Mouse (Mus musculus) adrenal gland, postnatal 0 days (tissue): Measurements from ENCODE around the gene Ramac. TPM values are rescaled to one million over a fixed set of nuclear protein-coding genes. Genes with fewer than 3 reads are reported as not detected.

Experiments used
- polyA plus RNA-seq: library from polyadenylated mRNA; unstranded; fragments of >200 nt; fragmentation: Nextera tagmentation; extraction: Ambion mirVana; gene quantifications from 2 replicates; pipeline ENCODE4 v1.2.1, GENCODE M21; 2015

The Ramac gene
- 168 and 170 TPM in 2 replicates for polyA plus RNA-seq

DNA sequence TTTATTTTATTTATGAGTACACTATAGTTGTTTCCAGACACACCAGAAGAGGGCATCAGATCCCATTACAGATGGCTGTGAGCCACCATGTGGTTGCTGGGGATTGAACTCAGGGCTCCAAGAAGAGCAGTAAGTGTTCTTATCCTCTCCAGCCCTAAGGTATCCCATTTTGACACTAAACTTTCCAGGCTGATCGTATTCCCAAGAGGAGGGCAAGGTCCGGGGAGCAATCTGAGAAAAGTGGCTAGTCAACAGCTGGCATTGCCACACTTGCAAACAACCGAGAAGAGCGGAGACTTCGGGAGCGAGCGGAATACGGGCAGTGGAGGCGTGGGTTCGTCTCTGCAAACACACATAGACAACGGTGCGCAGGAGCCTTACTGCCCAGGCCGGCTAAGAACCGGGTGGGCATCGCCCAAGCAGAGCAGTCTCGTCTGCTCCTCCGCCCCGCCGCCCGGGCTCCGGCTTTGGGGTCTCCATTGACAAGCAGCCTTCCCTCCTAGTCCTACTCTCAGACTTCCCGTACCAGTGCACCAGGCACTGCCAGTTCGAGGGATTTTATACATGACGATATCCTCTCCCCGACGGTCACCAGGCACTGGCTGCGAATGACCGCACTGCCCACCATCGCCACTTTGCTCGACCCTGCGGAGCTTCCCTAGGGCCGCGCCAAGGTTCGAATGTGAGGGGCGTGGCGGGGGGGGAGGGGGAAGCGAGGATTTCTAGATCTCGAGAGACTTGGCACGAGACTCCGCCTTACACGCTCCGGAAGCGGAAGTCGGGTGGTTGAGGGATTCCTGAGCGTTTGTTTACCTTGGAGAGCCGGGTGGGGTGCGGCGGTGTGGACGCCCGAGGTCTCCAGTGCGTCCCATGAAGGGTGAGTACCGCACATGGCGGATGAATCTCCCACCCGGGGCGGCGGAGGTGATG, at the start of gene Ramac:
Gene Ramac, plus strand, starts transcription at position 746 of the 930 bp plus-strand sequence.

DNA sequence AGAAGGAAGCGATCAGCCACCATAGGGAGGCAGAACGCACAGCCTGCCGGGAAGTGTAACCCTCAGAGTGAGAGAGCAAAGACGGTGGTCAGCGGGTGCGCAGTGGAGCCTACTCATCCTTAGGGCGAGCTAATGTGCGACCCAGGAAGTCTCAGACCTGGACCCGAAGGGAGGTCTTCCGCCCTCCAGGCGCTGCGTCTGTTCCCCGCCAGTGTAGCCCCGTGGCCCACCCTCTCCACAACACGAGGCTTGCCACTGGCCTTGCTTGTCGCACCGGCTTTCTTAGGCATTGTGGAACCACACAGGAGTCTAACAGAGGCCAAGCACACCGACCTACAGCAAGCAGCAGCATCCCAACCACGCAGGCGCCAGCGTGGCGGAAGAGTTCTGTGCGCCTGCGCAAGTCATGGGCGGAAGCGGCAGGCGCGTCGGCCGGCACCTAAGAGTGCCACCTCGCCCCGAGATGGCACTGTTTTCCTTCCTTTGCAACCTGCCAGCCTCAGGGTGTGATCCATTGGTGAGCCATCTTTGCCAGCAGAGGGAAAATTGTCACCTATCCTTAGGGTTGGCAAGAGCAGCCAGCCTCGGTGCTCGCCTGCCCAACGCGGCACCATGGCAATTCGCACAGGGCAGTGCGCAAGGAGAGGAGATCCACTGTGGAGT, 26.5 kb downstream of the Ramac start, which contains the start of gene 3110040N11Rik:
Gene 3110040N11Rik, minus strand, starts transcription at position 384 of the 663 bp plus-strand sequence.

Other genes with a start within 250 kb of the Ramac start
- 0.06 and 0.46 TPM in 2 replicates for gene Fsd2, start 196.0 kb upstream of the Ramac start, polyA plus RNA-seq
- gene Whamm, start 191.7 kb upstream of the Ramac start, polyA plus RNA-seq = 5.2 and 7.7 TPM in 2 replicates
- gene Homer2, start 55.4 kb upstream of the Ramac start, polyA plus RNA-seq = 2.4 and 3.3 TPM in 2 replicates
- 84.2 and 99.0 TPM in 2 replicates for gene 3110040N11Rik, start 26.6 kb downstream of the Ramac start, polyA plus RNA-seq
- 59.2 and 91.6 TPM in 2 replicates for gene Btbd1, start 66.5 kb downstream of the Ramac start, polyA plus RNA-seq
- gene Gm10160, start 92.9 kb downstream of the Ramac start, polyA plus RNA-seq = not detected in 2 replicates
- gene Tm6sf1, start 96.1 kb downstream of the Ramac start, polyA plus RNA-seq = 9.0 TPM in 2 replicates
- 13.2 and 17.3 TPM in 2 replicates for gene Hdgfl3, start 171.5 kb downstream of the Ramac start, polyA plus RNA-seq
- 1.2 and 1.8 TPM in 2 replicates for gene Bnc1, start 229.4 kb downstream of the Ramac start, polyA plus RNA-seq